Mouse (Mus musculus): Measurements from ENCODE around the gene Rtp4. TPM values are rescaled to one million over a fixed set of nuclear protein-coding genes. Genes with fewer than 3 reads are reported as not detected.
A peak's percentile ranks its signal among the peaks of the same experiment; 100 is the strongest.

Gene Rtp4
- polyA plus RNA-seq, 1 experiment from 2014 or later: 4.8 TPM

GRCm38 (mm10) chr16:23516606-23517005, 3.5 kb upstream of the Rtp4 start:
- ATAC-seq (ENCODE audit: insufficient number of reproducible peaks, insufficient read depth, low FRiP score, low TSS enrichment, low read depth): no peak
- H3K9ac ChIP-seq: no peak overlapping the region
- H3K4me3 ChIP-seq: no peak overlapping the region
- no peaks in the 10 kb centered on the region for H3K9me3 ChIP-seq
- H3K4me1 ChIP-seq: peaks cover 53% of the 10 kb centered on the region
- no peak overlapping the region for H3K4me2 ChIP-seq
- no peak overlapping the region for H3K27ac ChIP-seq
- 59% methylated on average over 2 of the region's 2 CpGs for WGBS
- H3K36me3 ChIP-seq: no peaks in the 10 kb centered on the region
- H3K27me3 ChIP-seq: peaks cover 1% of the 10 kb centered on the region; the same call in 1 of the 2 replicates

GRCm38 (mm10) chr16:23517230-23517629, 2.9 kb upstream of the Rtp4 start:
- Histone ChIP-seq H3K4me2 (no peak overlapping the region), H3K27me3 (peaks cover 4% of the 10 kb centered on the region; the same call in 1 of the 2 replicates), H3K4me1 (peaks cover 59% of the 10 kb centered on the region), H3K36me3 (no peaks in the 10 kb centered on the region), H3K27ac (no peak overlapping the region), H3K9me3 (no peaks in the 10 kb centered on the region), H3K9ac (no peak overlapping the region), H3K4me3 (no peak overlapping the region)
- 87% methylated on average over 5 of the region's 5 CpGs for WGBS
- ATAC-seq (ENCODE audit: insufficient number of reproducible peaks, insufficient read depth, low FRiP score, low TSS enrichment, low read depth): no peak

- Histone ChIP-seq H3K27ac (no peak overlapping the region; the same call in 1 of the 2 replicates), H3K27me3 (peaks cover 4% of the 10 kb centered on the region; the same call in 1 of the 2 replicates), H3K9me3 (no peaks in the 10 kb centered on the region), H3K4me1 (peaks cover 67% of the 10 kb centered on the region), H3K4me2 (no peak overlapping the region), H3K36me3 (no peaks in the 10 kb centered on the region), H3K9ac (no peak overlapping the region), H3K4me3 (no peak overlapping the region)
- no peak for ATAC-seq (ENCODE audit: insufficient number of reproducible peaks, insufficient read depth, low FRiP score, low TSS enrichment, low read depth)
- WGBS: 59% methylated on average over 20 of the region's 20 CpGs
Measured at GRCm38 (mm10) chr16:23517754-23518566, 2.1 kb upstream of the Rtp4 start.

GRCm38 (mm10) chr16:23518567-23519369, 1.3 kb upstream of the Rtp4 start:
- 72% methylated on average over 10 of the region's 10 CpGs for WGBS
- ATAC-seq (ENCODE audit: insufficient number of reproducible peaks, insufficient read depth, low FRiP score, low TSS enrichment, low read depth): no peak
- H3K4me2 ChIP-seq: no peak overlapping the region

GRCm38 (mm10) chr16:23519771-23520170, 320 bp upstream of the Rtp4 start:
- peaks cover 4% of the 10 kb centered on the region; the same call in 1 of the 2 replicates for H3K27me3 ChIP-seq
- H3K4me3 ChIP-seq: peak overlapping the region; percentile 35
- 3% methylated on average over 1 of the region's 1 CpGs for WGBS
- H3K36me3 ChIP-seq: no peaks in the 10 kb centered on the region
- ATAC-seq (ENCODE audit: insufficient number of reproducible peaks, insufficient read depth, low FRiP score, low TSS enrichment, low read depth): no peak
- peak overlapping the region; percentile 63 for H3K9ac ChIP-seq
- no peaks in the 10 kb centered on the region for H3K9me3 ChIP-seq
- peak overlapping the region; percentile 69; the same call in 1 of the 2 replicates for H3K27ac ChIP-seq
- peaks cover 72% of the 10 kb centered on the region for H3K4me1 ChIP-seq
- peak overlapping the region; percentile 63 for H3K4me2 ChIP-seq

More at GRCm38 (mm10) chr16:23518567-23519369, 1.3 kb upstream of the Rtp4 start:
- peaks cover 4% of the 10 kb centered on the region; the same call in 1 of the 2 replicates for H3K27me3 ChIP-seq
- no peak overlapping the region for H3K4me3 ChIP-seq
- no peak overlapping the region for H3K9ac ChIP-seq
- peaks cover 72% of the 10 kb centered on the region for H3K4me1 ChIP-seq
- no peak overlapping the region for H3K27ac ChIP-seq
- H3K9me3 ChIP-seq: no peaks in the 10 kb centered on the region
- no peaks in the 10 kb centered on the region for H3K36me3 ChIP-seq

- peaks cover 4% of the 10 kb centered on the region; the same call in 1 of the 2 replicates for H3K27me3 ChIP-seq
- no peak overlapping the region for H3K9ac ChIP-seq
- no peaks in the 10 kb centered on the region for H3K36me3 ChIP-seq
- H3K27ac ChIP-seq: 0 out of 2 replicates have a peak overlapping the region, but pooled peaks have one; percentile 16
- H3K4me1 ChIP-seq: peaks cover 71% of the 10 kb centered on the region
- 0 out of 2 replicates have a peak, but pooled peaks cover 2% of the 10 kb centered on the region for H3K9me3 ChIP-seq
- peak overlapping the region; percentile 63; the same call in 1 of the 2 replicates for H3K4me2 ChIP-seq
- no peak for ATAC-seq (ENCODE audit: insufficient number of reproducible peaks, insufficient read depth, low FRiP score, low TSS enrichment, low read depth)
- 11% methylated on average over 5 of the region's 5 CpGs for WGBS
- H3K4me3 ChIP-seq: no peak overlapping the region
Measured at GRCm38 (mm10) chr16:23521092-23521491, 1.0 kb downstream of the Rtp4 start.

- Histone ChIP-seq H3K4me2 (no peak overlapping the region), H3K27me3 (peaks cover 4% of the 10 kb centered on the region; the same call in 1 of the 2 replicates), H3K9me3 (0 out of 2 replicates have a peak, but pooled peaks cover 2% of the 10 kb centered on the region), H3K4me1 (peaks cover 63% of the 10 kb centered on the region), H3K4me3 (no peak overlapping the region), H3K27ac (no peak overlapping the region), H3K9ac (no peak overlapping the region), H3K36me3 (no peaks in the 10 kb centered on the region)
- WGBS: 75% methylated on average over 5 of the region's 5 CpGs
- no peak for ATAC-seq (ENCODE audit: insufficient number of reproducible peaks, insufficient read depth, low FRiP score, low TSS enrichment, low read depth)
Measured at GRCm38 (mm10) chr16:23522081-23522480, 2.0 kb downstream of the Rtp4 start.

GRCm38 (mm10) chr16:23529186-23529585, 9.1 kb downstream of the Rtp4 start:
- H3K4me3 ChIP-seq: no peak overlapping the region
- H3K4me2 ChIP-seq: no peak overlapping the region
- 58% methylated on average over 4 of the region's 4 CpGs for WGBS
- no peaks in the 10 kb centered on the region for H3K27me3 ChIP-seq
- H3K9me3 ChIP-seq: 0 out of 2 replicates have a peak, but pooled peaks cover 2% of the 10 kb centered on the region
- no peaks in the 10 kb centered on the region for H3K36me3 ChIP-seq
- ATAC-seq (ENCODE audit: insufficient number of reproducible peaks, insufficient read depth, low FRiP score, low TSS enrichment, low read depth): no peak
- H3K9ac ChIP-seq: no peak overlapping the region
- H3K4me1 ChIP-seq: no peaks in the 10 kb centered on the region
- no peak overlapping the region for H3K27ac ChIP-seq

- no peaks in the 10 kb centered on the region for H3K4me1 ChIP-seq
- no peak overlapping the region for H3K4me3 ChIP-seq
- ATAC-seq (ENCODE audit: insufficient number of reproducible peaks, insufficient read depth, low FRiP score, low TSS enrichment, low read depth): no peak; the same call in 1 of the 2 replicates
- no peak overlapping the region for H3K4me2 ChIP-seq
- no peaks in the 10 kb centered on the region for H3K36me3 ChIP-seq
- no peaks in the 10 kb centered on the region for H3K27me3 ChIP-seq
- H3K9ac ChIP-seq: no peak overlapping the region
- no peaks in the 10 kb centered on the region for H3K9me3 ChIP-seq
- 75% methylated on average over 3 of the region's 3 CpGs for WGBS
- no peak overlapping the region for H3K27ac ChIP-seq
Measured at GRCm38 (mm10) chr16:23533707-23534106, 13.6 kb downstream of the Rtp4 start.

- WGBS: 60% methylated on average over 4 of the region's 4 CpGs
- H3K9ac ChIP-seq: no peak overlapping the region
- no peaks in the 10 kb centered on the region for H3K27me3 ChIP-seq
- H3K36me3 ChIP-seq: no peaks in the 10 kb centered on the region
- H3K4me3 ChIP-seq: no peak overlapping the region
- H3K27ac ChIP-seq: no peak overlapping the region
- no peak overlapping the region for H3K4me2 ChIP-seq
- 0 out of 2 replicates have a peak, but pooled peaks cover 2% of the 10 kb centered on the region for H3K4me1 ChIP-seq
- no peak for ATAC-seq (ENCODE audit: insufficient number of reproducible peaks, insufficient read depth, low FRiP score, low TSS enrichment, low read depth)
- H3K9me3 ChIP-seq: no peaks in the 10 kb centered on the region
Measured at GRCm38 (mm10) chr16:23541046-23541445, 21.0 kb downstream of the Rtp4 start.

GRCm38 (mm10) chr16:23542866-23543265, 22.8 kb downstream of the Rtp4 start:
- Histone ChIP-seq H3K27ac (no peak overlapping the region), H3K4me3 (no peak overlapping the region), H3K9me3 (no peaks in the 10 kb centered on the region), H3K9ac (no peak overlapping the region), H3K27me3 (0 out of 2 replicates have a peak, but pooled peaks cover 4% of the 10 kb centered on the region), H3K36me3 (no peaks in the 10 kb centered on the region), H3K4me1 (0 out of 2 replicates have a peak, but pooled peaks cover 2% of the 10 kb centered on the region), H3K4me2 (no peak overlapping the region)
- WGBS: 74% methylated on average over 4 of the region's 4 CpGs
- ATAC-seq (ENCODE audit: insufficient number of reproducible peaks, insufficient read depth, low FRiP score, low TSS enrichment, low read depth): no peak
